Mouse (Mus musculus) forebrain, embryonic 10.5 days (tissue): ENCODE data around the gene Runx3. TPM values are rescaled to one million over a fixed set of nuclear protein-coding genes. Genes with fewer than 3 reads are reported as not detected.
A peak's percentile ranks its signal among the peaks of the same experiment; 100 is the strongest.
"Not testable (repeated sequence)": the region's sequence is repeated elsewhere in the genome, so short reads cannot be mapped to it uniquely, and the experiment has no call there.

Experiments used
- DNase-seq: peaks from one replicate; pipeline ENCODE4 v3.0.0-alpha.2; 2017; ENCODE audit warnings: low spot score; ENCODE audit errors: extremely low spot score
- H3K27ac ChIP-seq: fragments of 300-500 bp; sonication (generic); 2 replicates; pipeline ENCODE4 v1.5.1; 2016; ENCODE audit warnings: mild to moderate bottlenecking
- H3K27me3 ChIP-seq: fragments of 300-500 bp; sonication (generic); 2 replicates; pipeline ENCODE4 v1.6.1; 2016; ENCODE audit warnings: mild to moderate bottlenecking; ENCODE audit not compliant: poor library complexity, severe bottlenecking
- H3K36me3 ChIP-seq: fragments of 300-500 bp; sonication (generic); replicated peaks from 2 replicates; pipeline ENCODE4 v1.6.1; 2016; ENCODE audit warnings: mild to moderate bottlenecking, moderate library complexity
- H3K4me1 ChIP-seq: fragments of 300-500 bp; sonication (generic); 2 replicates; pipeline ENCODE4 v1.6.1; 2016
- H3K4me3 ChIP-seq: fragments of 300-500 bp; sonication (generic); 2 replicates; pipeline ENCODE4 v1.5.1; 2016; ENCODE audit warnings: mild to moderate bottlenecking, moderate library complexity
- H3K9me3 ChIP-seq: fragments of 300-500 bp; sonication (generic); 2 replicates; pipeline ENCODE4 v1.6.1; 2016; ENCODE audit warnings: mild to moderate bottlenecking, moderate library complexity
- WGBS: fragments of 180-500 bp; shearing (Covaris S2); methylation state at CpG from one replicate; pipeline ENCODE4 v1.1.7; 2016; 5-methylcytosine and 5-hydroxymethylcytosine counted together
- polyA plus RNA-seq: library from polyadenylated mRNA; unstranded; fragments of >200 nt; fragmentation: Nextera tagmentation; extraction: Ambion mirVana; gene quantifications from 2 replicates; pipeline ENCODE4 v1.2.1, GENCODE M21; 2016

Runx3 gene
- polyA plus RNA-seq, 1 experiment from 2014 or later, result 0.04 TPM

DNA sequence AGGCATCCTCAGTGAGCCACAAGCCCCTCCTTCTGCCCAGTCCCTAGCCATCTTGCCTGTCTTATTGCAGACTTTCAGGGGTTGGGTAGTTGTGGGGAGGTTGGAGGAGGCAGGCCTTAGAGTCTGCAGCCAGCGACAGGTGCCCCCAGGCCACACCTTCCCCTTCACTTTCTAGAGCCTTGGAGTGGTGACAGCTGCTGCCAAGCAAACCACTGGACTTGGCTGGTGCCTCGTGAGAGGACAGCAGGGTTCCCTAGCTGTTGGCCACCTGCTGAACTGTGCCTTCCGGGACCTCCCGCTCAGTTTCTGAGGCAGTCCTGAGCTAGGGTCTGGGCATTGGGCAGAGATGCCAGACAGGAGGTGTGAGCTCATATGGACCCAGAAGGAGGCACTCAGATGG lies 49.0 kb downstream of the Runx3 start:
- H3K4me3 ChIP-seq, result no peak overlapping the region
- no peaks in the 10 kb centered on the region for H3K36me3 ChIP-seq
- H3K4me1 ChIP-seq, result peaks cover 59% of the 10 kb centered on the region
- H3K27me3 ChIP-seq, result peaks cover 100% of the 10 kb centered on the region
- H3K9me3 ChIP-seq, result no peaks in the 10 kb centered on the region
- WGBS, result 60% methylated on average over 4 of the region's 4 CpGs
- no peak overlapping the region for H3K27ac ChIP-seq
- DNase-seq, result no peak

DNA sequence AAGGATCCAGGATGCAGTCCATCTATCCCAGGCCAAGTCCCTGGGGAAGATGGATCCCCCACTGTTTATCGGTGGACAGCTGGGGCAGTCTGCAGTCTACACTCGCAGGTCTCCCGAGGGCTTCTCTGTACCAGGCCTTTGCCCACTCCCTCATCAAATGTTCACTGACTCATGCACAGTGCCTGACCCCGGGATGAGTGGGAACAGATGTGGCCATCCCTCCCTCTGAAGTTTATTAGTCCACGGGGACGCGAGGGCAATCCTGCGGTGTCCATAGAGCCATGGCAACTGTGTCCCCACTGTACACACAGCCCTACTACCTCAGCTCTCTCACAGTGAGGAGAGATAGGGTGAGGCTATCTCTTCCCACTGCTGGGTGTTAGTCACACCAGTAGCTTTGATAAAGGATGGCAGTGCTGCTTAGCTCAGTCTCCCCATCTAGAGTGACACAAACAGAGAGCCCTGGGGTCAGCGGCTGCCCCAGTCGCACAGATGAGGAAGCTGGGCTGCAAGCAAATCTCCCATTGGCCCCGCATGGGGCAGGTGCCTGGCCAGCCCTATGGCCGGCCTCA lies 50.9 kb downstream of the Runx3 start:
- 65% methylated on average over 12 of the region's 12 CpGs for WGBS
- H3K9me3 ChIP-seq, result no peaks in the 10 kb centered on the region

DNA sequence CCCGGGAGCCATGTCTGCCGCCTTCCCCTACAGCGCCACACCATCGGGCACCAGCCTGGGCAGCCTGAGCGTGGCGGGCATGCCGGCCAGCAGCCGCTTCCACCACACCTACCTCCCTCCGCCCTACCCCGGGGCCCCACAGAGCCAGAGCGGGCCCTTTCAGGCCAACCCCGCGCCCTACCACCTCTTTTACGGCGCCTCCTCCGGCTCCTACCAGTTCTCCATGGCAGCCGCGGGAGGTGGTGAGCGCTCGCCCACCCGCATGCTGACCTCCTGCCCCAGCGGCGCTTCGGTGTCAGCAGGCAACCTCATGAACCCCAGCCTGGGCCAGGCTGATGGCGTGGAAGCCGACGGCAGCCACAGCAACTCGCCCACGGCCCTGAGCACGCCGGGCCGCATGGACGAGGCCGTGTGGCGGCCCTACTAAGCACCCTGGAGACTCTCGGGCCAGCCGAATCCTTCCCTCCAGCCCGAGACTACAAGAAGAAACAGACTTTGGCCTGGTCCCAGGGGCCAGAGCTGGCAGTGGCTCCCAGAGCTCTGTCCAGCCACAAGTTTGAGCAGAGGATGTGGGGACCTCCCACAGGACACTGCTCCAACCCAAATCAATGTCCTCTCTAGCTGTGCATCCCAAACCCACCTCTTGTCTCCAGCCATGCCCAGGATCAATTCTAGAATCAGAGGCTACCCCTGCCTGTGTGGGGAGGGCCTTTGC lies 55.1 kb downstream of the Runx3 start:
- Histone ChIP-seq H3K36me3 (no peaks in the 10 kb centered on the region), H3K4me1 (peaks cover 32% of the 10 kb centered on the region), H3K4me3 (peak overlapping the region; percentile 54), H3K27me3 (peaks cover 83% of the 10 kb centered on the region), H3K9me3 (no peaks in the 10 kb centered on the region), H3K27ac (peak overlapping the region; percentile 80)
- WGBS, result 5% methylated on average over 38 of the region's 38 CpGs
- DNase-seq, result peak; percentile 40

More for the DNA sequence above, 50.9 kb downstream of the Runx3 start:
- Histone ChIP-seq H3K4me1 (peaks cover 58% of the 10 kb centered on the region), H3K27me3 (peaks cover 100% of the 10 kb centered on the region), H3K36me3 (no peaks in the 10 kb centered on the region), H3K27ac (peak overlapping the region; percentile 12; the same call in 1 of the 2 replicates), H3K4me3 (no peak overlapping the region)
- no peak for DNase-seq

DNA sequence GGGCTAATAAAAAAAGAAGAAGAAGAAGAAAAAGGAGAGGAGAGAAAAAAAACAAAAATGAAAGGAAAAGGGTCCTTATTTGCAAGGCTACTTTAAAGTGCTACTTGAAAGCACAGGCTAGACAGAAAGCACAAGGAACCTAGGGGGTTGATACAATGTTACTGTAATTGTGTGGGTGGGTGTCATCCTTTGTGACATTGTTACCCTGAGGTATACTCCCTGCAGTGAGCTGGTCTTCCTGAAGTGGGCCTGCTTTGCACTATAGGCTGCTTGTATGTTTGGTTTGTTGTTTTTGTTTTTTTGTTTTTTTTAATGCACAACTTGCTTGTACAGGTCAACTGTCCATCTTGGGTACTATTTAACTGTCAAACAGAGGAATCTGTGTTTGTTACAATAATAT lies 57.1 kb downstream of the Runx3 start:
- no peak overlapping the region for H3K4me3 ChIP-seq
- peaks cover 23% of the 10 kb centered on the region for H3K4me1 ChIP-seq
- no peak overlapping the region for H3K27ac ChIP-seq
- no peaks in the 10 kb centered on the region for H3K36me3 ChIP-seq
- peaks cover 63% of the 10 kb centered on the region for H3K27me3 ChIP-seq
- no peak for DNase-seq
- H3K9me3 ChIP-seq, result no peaks in the 10 kb centered on the region

DNA sequence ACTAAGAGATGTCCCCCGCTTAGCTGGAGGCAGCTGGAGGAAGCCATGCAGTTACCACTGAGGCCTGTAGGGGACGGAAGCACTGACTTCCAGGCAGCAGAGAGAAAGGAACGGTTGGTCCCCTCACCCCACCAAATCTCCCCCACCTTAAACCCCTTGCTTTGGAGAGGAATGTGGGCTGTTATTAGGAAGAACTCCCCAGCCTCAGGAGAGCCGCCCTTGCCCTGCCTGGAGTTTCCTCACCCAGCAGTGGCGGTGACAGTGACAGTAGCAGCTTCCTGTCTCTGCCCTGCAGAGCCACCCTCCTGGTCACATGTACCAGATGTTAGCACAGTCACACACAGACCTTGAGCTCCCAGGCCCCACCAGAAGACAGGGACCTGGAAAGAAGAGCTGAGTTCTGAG lies 58.6 kb downstream of the Runx3 start:
- Histone ChIP-seq H3K4me3 (no peak overlapping the region), H3K27me3 (peaks cover 48% of the 10 kb centered on the region), H3K4me1 (peaks cover 14% of the 10 kb centered on the region), H3K27ac (no peak overlapping the region), H3K36me3 (no peaks in the 10 kb centered on the region), H3K9me3 (no peaks in the 10 kb centered on the region)
- no peak for DNase-seq
- 20% methylated on average over 5 of the region's 5 CpGs for WGBS

DNA sequence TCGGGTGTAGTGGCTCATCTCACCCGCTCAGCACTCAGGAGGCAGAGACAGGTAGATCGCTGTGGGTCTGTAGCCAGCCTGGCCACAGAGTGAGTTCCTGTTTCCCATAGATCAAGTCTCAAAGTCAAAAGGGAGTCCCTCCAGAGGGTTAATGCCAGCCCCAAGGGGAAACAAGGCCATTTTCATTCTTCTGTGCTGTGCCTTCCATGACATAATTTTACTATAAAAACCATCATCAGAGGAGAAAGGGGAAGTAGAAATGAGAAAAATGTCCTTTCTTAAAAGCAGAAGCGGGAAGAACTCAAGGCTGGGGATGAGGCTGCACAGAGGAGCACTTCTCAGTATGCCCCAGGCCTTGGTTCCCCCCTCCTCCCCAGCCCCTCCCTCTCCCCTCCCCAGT lies 61.4 kb downstream of the Runx3 start:
- H3K9me3 ChIP-seq, result no peaks in the 10 kb centered on the region
- H3K4me1 ChIP-seq, result no peaks in the 10 kb centered on the region
- H3K27me3 ChIP-seq, result peaks cover 21% of the 10 kb centered on the region
- no peaks in the 10 kb centered on the region for H3K36me3 ChIP-seq
- no peak overlapping the region for H3K27ac ChIP-seq
- DNase-seq, result no peak
- 86% methylated on average over 4 of the region's 4 CpGs for WGBS
- H3K4me3 ChIP-seq, result no peak overlapping the region

DNA sequence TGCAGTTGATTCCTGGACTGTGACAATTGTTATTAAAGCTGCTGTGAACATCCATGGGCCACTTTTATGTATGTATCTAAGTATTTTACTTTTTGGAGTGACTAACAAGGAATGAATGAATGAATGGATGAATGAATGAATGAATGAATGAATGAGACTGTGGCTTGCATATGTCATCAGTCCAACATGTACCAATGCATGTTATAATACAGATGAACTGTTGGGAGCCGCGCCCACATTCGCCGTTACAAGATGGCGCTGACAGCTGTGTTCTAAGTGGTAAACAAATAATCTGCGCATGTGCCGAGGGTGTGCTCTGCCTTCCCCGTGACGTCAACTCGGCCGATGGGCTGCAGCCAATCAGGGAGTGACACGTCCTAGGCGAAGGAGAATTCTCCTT lies 63.8 kb downstream of the Runx3 start:
- not testable (repeated sequence) for H3K27me3 ChIP-seq, H3K9me3 ChIP-seq, H3K4me3 ChIP-seq, H3K4me1 ChIP-seq, DNase-seq, H3K36me3 ChIP-seq, H3K27ac ChIP-seq
- WGBS, result 96% methylated on average over 7 of the region's 13 CpGs

DNA sequence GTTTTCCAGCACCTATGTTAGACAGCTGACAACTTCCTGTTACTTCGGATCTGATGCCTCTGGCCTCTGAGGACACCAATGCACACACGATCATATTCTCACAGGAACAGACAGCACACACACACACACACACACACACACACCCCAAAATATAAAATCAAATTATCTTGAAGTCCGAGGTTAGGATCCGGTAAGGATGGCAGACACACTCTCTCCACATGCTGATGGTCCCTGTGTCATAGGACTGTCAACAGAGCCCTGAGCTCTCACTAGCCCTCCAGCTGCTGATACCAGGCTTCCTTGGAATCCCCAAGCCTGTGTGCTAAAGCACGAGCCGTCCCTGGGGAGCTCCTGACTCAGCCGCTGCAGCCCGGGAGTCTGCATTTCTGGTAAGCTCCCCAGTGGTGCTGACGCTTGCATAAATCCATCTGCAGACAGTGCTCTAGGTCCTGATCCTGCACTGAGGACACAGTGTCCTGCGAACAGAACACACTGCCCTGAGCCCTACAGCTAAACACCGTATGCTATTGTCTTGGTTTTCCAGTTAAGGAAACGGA lies 69.1 kb downstream of the Runx3 start:
- H3K27ac ChIP-seq, result no peak overlapping the region
- no peak for DNase-seq
- 90% methylated on average over 12 of the region's 12 CpGs for WGBS

DNA sequence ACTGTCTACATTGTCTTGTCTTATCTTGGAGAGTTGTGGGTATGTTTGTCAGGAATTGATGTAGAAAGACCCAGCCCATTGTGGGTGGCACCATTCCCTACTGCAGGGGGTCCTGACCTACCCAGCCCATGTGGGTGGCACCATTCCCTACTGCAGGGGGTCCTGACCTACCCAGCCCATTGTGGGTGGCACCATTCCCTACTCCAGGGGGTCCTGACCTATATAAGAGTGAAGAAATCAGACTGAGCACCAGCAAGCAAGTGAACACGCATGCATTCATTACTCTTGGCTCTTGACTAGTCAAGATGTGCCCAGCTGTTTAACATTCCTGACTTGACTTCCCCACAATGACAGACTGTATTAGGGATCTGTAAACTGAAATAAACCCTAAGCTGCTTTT lies 69.9 kb downstream of the Runx3 start:
- 76% methylated on average over 1 of the region's 1 CpGs for WGBS
- no peak overlapping the region for H3K27ac ChIP-seq
- no peaks in the 10 kb centered on the region for H3K36me3 ChIP-seq
- peaks cover 3% of the 10 kb centered on the region; the same call in 1 of the 2 replicates for H3K9me3 ChIP-seq
- no peaks in the 10 kb centered on the region for H3K27me3 ChIP-seq
- no peak for DNase-seq
- H3K4me3 ChIP-seq, result no peak overlapping the region
- no peaks in the 10 kb centered on the region for H3K4me1 ChIP-seq

More for the DNA sequence above, 69.1 kb downstream of the Runx3 start:
- Histone ChIP-seq H3K36me3 (no peaks in the 10 kb centered on the region), H3K9me3 (no peaks in the 10 kb centered on the region), H3K27me3 (no peaks in the 10 kb centered on the region), H3K4me1 (no peaks in the 10 kb centered on the region), H3K4me3 (no peak overlapping the region)

DNA sequence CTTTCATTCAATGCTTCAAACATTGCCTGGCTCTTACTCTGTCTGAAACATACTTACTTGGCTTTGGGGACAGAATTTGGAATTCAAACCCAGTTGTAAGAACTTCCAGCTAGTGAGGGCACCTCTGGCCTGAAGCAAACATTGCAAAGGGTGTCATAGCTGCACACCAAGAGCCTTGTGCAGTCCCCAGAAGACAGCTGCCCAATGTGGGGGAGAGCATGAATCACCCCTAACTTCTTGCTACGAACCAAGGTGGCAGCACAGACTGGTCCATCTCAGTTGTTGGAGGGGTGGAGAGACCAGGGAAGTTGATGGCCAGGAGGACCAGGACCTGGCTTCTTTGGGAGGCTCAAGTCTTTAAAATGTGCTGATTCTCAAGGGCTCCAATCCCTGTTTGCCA lies 70.7 kb downstream of the Runx3 start:
- no peaks in the 10 kb centered on the region for H3K36me3 ChIP-seq
- no peaks in the 10 kb centered on the region for H3K27me3 ChIP-seq
- no peak for DNase-seq
- WGBS, result 76% methylated on average over 1 of the region's 1 CpGs
- no peak overlapping the region for H3K27ac ChIP-seq
- no peaks in the 10 kb centered on the region for H3K4me1 ChIP-seq
- no peak overlapping the region for H3K4me3 ChIP-seq
- H3K9me3 ChIP-seq, result peaks cover 7% of the 10 kb centered on the region; the same call in 1 of the 2 replicates

DNA sequence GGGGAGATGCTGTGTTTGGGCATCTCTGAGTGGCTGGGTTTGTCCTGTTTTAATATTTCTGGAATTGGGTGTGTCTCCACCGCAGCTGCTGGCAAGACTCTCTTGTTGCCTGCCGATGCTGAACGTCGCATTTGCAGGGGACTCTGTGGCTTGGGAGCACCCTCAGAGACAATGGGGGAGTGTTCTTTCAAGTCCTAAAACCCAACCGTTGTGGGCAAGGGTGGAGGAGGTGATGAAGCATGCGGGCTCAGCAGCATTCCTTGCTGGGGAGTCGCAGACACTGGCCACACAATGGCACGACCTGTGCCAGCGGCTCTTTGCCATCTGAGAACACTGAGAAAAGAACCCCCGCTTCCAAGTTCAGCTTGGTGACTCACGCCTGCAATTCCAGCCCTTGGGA lies 71.2 kb downstream of the Runx3 start:
- Histone ChIP-seq H3K4me3 (no peak overlapping the region), H3K36me3 (no peaks in the 10 kb centered on the region), H3K27ac (no peak overlapping the region), H3K9me3 (peaks cover 7% of the 10 kb centered on the region; the same call in 1 of the 2 replicates), H3K27me3 (no peaks in the 10 kb centered on the region), H3K4me1 (no peaks in the 10 kb centered on the region)
- 79% methylated on average over 11 of the region's 11 CpGs for WGBS
- DNase-seq, result no peak

DNA sequence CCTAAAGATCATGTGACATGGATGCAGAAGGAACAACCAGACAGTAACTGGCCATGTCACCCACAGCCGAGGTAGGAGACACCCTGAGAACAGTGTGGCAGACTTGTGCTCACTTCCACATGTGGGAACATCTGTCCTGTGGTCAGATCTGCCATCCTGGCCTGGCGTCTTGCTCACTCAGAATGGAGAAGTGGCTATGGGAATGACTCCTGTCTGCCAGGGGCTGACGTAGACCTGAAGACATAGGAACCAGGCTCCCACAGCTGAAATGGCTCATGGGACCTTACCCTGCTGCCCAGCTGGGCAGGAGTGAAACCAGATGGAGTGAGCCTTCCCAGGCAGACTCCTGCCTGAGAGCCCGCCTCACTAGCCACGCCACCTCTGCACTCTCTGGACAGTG lies 72.4 kb downstream of the Runx3 start:
- no peaks in the 10 kb centered on the region for H3K36me3 ChIP-seq
- no peak for DNase-seq
- H3K27me3 ChIP-seq, result 0 out of 2 replicates have a peak, but pooled peaks cover 3% of the 10 kb centered on the region
- no peak overlapping the region for H3K4me3 ChIP-seq
- peaks cover 7% of the 10 kb centered on the region; the same call in 1 of the 2 replicates for H3K9me3 ChIP-seq
- no peaks in the 10 kb centered on the region for H3K4me1 ChIP-seq
- 83% methylated on average over 5 of the region's 5 CpGs for WGBS
- H3K27ac ChIP-seq, result no peak overlapping the region

DNA sequence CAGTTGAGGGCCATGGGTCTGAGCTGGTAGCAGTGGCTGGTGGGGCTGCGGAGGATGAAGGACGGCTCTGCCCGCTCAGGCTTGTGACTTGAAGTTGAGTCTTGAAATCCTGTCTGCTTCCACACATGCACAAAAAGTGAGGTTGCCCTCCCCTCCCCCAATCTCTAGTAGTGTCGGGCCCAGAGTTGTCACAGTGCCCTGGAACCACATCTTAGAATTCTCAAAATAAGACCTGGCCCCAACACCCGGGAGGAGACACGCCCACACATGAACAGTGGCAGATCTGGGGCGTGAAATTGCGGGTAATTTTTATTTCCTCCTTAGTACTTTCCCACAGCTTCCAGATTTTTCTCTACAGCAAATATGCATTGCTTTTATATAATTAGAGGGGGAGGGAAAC lies 77.4 kb downstream of the Runx3 start:
- Histone ChIP-seq H3K27ac (no peak overlapping the region), H3K4me1 (no peaks in the 10 kb centered on the region), H3K4me3 (no peak overlapping the region), H3K9me3 (peaks cover 7% of the 10 kb centered on the region; the same call in 1 of the 2 replicates), H3K36me3 (no peaks in the 10 kb centered on the region), H3K27me3 (peaks cover 17% of the 10 kb centered on the region)
- no peak for DNase-seq
- 87% methylated on average over 8 of the region's 8 CpGs for whole genome bisulfite sequencing
